Mouse (Mus musculus) skeletal muscle tissue, adult 2 months (tissue): ENCODE measurements at regions not wholly inside any gene's neighbourhood (a gene's known extent, or its start where the extent isn't known, plus 50 kb on each side); places are given as distances from the start of the nearest gene placed in this dataset.

ENCODE experiments used
- DNase-seq: peaks from one replicate; pipeline ENCODE4 v3.0.0-alpha.2; 2012; ENCODE audit warnings: low read depth, low spot score

DNA sequence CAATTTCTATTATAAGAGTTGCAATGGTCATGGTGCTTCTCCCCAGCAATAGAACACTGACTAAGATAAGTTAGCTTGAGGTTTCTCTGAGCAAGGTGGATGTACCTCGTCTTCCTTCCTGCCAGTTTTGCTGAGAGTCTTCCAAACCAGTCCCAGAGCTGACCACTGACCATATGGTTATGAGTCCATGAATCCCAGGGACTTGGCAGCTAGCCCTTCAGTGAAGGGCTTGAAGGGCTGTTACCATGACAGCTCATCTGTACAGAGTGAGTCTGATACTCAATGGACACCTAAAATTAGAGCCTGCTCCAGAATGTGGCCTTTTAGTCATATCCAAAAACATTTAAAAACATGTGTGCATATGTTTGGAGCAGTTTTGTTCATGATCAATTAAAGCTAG is 297.5 kb upstream of the Thsd7b start:
- DNase-seq: no peak

DNA sequence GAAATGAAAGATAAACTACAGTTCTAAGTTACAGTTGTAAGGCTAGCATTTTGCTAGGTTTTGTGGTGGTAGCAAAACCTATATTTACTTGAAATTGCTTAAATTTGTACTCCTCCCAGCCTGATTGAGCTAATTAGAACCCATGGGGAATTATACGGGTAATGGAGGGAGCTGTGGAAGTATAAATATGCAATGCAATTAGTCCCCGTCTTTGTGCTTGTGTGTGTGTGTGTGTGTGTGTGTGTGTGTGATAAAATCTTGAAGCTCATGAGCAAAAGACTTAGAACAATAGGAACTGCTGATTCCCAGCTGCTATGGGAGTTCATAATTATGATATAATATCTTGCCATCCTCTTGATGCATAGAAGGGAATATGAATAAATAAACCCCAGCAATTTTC is 321.7 kb upstream of the Thsd7b start:
- DNase-seq: no peak

DNA sequence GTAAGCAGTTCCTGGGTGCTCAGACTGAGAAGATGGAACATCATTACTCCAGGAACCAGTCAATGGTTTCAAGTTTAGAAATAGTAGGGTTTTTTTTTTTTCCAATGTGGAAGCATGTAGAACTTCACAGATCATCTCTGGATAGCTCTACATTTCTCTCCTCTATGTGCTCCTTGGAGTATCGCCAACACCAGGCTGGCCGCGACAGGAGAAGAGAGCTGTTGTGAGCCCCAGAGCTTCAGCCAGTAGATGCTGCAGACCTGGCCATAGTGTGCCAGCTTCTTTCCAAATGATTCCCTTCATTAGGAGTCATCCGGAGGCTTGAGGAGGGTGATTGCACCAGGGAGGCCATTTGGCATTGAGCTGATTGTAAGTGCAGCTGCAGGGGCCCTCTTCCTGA is 322.6 kb upstream of the Thsd7b start:
- no peak for DNase-seq

DNA sequence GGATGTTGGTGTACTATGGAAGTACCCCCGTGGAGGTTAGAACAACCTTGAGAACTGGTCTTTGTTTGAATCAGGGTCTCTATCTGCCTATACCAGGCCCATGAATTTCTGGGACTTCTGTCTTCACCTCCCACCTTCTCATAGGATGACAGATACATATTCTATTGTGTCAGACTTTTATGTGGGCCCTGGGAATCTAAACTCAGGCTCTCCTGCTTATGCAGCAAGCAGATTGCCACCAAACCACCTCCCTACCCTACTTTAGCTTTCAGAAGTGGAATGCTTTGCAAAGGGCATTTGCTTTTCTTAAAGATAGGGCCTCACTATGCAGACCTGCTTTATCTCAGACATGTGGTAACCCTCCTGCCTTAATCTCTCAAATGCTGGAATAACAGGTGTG is 322.7 kb upstream of the Cxcr4 start:
- DNase-seq: no peak

DNA sequence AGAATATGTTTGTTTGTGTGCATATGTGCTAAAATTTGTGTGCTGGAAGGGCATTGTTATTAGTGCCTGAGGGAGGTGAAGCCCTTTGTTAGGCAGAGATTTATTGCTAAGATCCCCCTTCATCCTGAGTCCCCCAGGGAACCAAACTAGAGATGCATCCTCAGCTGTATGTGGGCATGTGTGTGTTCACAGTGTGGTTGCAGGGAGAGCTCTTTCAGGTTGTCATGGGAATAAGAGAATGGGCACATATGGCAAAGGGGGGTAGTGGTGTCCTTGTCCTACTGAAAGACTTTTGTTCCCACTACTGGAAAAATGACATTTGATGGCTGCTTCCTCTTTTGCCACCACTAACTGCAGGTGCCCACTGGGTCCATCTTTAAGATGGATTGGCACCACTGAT is 320.4 kb upstream of the Cxcr4 start:
- no peak for DNase-seq

DNA sequence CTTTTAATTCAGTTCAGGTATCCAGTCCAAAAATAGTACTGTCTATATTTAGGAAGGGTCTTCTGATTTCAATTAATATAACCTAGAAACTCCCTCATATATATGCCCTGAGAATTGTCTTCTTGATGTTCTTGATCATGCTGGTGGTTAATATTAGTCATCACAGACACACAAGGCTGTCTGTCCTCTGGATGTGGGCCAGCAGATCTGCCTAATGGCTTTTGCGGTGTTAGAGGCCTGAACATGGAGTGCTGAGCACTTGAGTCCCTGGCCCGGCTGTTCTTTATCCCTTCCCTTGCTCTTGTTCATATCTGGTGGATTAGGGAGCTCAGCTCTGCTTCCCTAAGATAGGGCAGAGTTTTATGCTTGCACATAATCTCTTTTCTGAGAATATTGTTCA is 315.5 kb upstream of the Cxcr4 start:
- no peak for DNase-seq

DNA sequence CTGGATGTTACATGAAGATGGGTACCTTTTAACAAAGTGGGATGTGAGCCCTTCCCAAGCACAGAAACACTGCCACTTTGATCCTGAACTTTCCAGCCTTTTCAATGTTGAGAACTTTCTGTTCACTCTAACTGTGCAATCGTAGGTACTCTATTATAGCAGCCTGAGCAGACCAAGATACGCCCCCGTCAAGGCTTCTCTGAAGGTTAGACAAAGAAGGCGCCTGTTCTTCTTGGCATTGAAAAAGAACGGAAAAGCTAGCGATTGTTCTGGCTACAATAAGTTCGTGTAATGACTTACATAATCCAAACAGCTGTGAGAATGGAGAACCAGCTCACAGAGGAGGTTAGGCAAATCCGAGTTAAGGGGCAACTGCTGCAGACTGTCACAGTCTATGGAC is 305.9 kb upstream of the Cxcr4 start:
- peak; percentile 3 for DNase-seq

DNA sequence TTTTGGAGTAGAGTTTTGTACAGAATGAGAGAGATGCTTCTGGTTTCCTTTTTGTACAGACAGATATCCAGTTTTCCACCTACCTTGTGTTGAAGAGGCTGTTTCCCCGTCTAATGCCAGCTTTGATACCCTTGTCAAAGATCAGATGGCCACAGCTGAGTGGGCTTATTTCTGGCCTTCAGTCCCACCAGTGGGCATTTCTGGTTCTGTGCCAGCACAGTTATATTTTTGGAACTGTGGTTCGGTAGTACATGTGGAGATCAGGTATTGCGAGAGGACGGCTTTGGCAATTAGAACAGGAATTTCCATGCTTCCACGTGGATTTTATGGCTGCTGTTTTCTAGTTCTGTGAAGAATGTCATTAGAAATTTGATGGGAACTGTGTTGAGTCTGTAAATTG is 302.5 kb upstream of the Cxcr4 start:
- no peak for DNase-seq

DNA sequence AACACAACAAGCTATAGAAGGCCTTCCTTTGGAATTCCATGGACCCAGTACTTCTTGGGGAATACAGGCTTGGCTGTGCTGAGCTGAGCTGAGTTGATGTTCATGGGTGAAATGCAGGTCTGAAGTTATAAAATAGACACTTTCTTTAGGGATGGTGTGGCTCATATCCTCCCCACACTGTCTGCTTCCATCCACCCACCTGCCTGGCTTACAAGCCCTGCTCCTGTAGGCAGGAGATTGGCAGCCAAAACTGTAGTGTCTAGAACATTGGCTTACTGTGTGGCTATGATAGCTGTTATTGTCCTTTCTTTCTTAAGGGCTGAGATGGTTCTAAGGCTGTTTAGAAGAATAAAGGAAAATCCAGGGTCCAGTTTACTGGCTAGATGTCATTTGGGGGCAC is 286.2 kb upstream of the Cxcr4 start:
- no peak for DNase-seq

DNA sequence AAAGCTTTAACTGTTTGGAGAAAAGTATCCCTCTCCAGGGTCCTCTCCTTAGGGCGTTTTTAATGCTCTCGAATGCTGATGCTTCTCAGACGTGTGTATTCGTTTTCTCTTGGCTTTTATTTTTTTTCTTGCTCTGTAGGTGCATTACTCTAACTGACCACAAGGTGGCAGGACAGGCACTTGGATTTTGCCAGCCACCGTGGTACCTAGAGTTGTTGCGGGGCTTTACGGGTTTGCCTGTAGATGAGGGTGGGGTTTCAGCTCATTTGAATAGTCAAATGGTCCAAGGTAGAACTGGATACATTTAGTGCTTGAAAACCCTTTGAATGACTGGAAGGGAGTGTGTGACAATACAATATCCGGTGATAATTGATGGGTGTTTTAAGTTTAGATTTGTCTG is 283.2 kb upstream of the Cxcr4 start:
- peak; percentile 9 for DNase-seq

DNA sequence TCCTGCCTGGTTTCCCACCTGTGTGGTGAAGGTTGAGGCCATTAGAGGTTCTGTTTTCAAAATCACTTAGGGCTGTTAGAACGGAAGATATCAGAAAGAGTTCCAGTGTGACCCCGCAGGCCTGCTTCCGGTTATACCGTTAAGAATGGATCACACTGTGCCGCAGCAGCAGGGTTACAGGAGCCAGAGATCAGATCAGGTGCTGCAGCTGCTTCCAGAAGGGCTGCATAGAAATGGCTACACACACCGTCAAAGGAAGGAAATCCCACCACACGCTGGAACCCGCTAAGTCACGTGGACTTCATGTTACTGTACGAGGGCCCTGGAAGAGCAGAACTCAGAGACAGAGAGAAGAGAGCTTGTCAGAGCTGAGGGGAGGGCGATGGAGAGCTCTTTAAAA is 282.1 kb upstream of the Cxcr4 start:
- no peak for DNase-seq

DNA sequence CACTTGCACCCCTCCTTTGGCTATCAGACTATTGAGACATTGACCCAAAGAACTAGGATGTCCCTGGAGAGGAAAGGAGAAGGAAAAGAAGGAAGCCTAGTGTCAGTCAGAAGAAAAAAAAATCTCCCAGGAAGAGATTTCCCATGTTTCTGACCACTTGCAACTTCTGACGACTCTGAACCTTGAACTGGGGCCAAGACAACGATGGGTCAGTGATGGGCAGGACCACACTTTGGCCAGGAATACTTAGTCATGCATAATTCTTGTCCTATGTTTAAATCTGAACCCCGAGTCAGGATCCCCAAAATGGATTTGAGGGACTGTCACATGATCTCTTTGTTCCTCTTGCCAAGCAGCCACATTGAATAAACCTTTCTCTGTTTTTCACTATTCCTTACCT is 276.7 kb upstream of the Cxcr4 start:
- DNase-seq: no peak

DNA sequence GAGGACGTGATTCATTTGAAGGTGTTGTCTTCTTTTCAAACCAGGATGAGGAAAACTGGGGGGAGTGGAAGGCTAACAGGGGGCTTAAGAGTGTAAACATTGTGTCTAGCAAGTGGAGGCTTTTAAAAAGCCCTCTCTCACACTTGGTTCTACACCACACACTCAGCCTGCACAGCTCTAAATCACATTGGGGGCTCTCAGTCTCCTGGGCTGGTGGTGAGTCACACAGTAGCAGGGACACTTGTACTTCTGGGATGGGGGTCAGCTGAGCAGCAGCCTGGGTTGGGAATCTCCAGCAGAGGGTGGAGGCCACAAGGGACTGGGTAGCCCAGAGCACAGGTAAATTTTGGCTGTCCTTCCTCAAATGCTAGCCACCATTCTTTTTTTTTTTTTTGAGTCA is 268.4 kb upstream of the Cxcr4 start:
- no peak for DNase-seq

DNA sequence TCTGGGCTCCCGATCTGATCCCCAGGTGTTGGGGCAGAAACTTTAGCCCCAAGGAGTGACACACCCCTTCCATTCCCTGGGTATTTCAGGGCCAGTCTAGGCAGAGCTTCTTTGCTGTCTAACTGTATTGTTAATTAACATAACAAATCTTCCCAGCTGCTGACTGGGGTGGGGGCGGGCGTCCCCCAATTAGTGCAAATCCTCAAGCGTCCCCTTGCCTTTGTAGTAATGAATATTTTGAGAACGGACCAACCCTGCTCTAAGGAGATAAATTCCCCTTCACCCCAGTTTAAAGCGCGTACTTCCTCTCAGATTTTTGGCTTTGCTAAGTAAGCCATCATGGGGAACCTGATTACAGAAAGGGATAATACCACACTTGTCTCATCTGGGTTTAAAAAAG is 268.0 kb upstream of the Cxcr4 start:
- no peak for DNase-seq

DNA sequence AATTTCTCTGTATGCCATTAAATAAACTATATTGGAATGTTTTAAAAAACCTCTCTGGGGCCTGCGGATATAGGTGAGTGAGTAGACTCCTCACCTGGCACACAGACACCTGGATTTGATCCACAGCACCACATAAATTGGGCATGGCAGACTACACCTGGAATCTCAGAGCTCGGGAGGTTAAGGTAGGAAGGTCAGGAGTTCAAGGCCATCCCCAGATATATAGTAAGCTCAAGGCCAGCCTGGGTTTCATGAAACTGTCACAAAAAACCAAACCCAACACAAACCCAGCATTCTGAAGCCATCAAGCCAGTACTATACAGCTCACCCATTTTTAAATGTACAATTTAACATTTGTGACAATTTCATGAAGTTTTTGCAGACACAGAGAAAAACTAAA is 266.6 kb upstream of the Cxcr4 start:
- no peak for DNase-seq

DNA sequence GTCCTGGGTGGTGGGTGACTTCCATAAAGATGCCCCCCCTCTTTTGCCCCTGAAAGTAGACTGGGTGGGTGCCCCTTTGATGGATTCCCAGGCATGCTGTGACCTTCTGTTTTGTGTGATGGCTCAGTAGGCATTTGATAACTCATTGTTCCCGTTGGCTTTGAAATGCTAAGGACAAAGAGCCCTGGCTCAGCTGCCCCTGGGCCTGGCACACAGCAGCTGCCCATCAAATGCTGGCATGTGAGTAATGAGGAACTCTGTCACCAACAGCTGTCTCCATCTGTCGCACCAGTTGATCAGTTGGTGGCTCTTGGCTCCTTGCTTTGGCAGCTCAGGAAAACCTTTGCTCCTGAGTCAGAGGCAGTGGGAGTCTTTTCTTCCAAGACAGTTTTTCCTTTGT is 264.8 kb upstream of the Cxcr4 start:
- DNase-seq: no peak

DNA sequence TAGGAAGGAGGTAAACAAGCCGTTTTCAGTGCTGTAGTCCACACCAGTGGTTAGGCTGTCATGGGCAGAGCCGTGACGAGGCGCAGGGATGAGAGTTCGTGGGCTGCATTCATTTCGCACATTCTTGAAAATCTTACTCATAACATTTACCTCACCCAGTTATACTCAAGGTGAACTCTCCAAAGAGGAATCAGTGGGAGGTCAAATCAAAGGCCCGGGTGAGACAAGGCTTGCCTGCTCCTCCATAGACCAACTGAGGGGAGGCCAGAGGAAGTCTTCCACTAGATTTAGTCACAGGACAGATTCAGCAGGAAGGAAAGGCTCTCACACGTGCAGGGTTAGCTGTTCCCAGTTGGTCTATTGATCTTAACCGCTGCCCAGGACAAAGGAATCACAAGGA is 262.6 kb upstream of the Cxcr4 start:
- no peak for DNase-seq

DNA sequence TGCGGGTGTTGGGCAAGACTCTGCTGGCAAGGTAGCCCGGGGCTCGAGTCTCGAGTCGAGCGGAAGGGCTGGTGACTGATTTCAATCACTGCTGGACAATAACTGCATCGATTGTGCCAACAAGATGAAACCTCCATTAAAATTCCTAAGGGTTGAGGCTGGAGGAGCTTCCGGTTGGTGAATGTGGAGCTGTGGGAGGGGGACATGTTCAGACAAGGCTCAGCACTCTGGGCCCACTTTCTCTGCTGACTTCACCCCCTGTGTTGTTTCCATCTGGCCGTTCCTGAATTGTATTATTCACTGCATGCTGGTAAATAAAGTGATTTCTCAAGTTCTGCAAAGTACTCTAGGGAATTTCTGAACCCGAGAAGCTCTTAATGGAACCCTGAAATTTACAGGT is 261.2 kb upstream of the Cxcr4 start:
- DNase-seq: no peak

DNA sequence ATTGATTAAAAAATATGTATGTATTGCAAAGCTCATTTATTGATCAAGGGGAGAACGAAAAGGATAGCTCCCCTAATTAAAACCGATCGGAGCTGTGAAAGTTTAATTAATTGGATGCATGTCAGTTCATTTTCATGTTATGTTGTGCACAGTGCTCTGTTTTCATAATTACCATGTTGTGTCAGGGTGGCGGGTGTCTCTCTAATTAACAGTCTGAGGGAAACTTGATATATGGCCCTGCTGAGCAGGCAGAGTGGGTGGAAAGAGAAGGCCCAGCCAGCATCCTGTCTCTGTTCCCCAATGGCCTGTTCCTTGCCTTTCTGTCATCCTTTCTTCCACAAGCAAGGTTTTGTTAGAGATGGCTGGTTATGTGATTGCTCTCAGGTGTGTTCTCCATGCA is 245.3 kb upstream of the Cxcr4 start:
- no peak for DNase-seq

DNA sequence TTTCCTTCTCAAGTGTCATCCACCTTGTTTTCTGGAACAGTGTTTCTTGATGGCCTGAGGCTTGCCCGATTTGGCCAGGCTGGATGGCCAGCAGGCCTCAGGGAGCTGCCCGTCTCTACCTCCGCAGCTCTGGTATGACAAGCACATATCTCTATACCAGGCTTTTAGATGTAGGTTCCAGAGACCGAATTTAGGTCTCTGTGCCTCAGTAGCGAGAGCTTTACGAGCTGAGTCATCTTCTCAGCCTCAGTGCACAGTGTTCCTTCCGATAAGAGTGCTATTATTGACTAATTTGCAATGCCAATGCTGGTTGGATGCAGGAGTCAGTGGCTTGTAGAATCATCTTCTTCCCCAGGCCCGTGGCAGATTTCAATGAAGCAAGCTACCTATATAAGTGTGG is 243.4 kb upstream of the Cxcr4 start:
- no peak for DNase-seq

DNA sequence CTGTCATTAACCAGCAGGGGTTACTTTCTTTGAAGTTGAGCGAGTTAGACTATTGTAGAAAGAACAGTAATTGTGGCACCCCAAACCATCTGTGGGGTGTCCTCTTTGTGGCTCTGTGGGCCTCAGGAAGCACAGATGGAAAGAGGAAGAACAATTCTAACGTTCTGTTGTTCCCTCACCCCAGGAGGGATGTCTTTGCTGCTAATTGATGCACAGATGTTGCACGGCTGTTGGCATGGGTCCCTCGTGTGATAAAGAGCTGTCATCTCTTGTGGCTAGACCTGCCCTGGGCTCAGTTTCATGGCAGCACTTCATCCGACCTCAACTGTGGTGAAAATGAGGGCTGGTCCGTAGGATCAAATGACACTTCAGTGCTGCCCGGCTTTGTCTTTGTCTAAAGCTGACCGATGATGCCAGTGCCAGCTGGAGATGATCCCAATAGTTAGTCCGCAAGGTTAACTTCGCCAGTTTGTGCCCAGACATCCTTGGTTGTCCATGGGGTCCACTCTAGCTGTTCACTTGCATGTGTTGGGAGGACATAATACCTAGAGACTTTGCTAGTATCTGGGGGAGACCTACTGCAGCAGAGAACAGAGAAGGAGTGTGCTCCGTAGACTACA is 241.1 kb upstream of the Cxcr4 start:
- DNase-seq: no peak

DNA sequence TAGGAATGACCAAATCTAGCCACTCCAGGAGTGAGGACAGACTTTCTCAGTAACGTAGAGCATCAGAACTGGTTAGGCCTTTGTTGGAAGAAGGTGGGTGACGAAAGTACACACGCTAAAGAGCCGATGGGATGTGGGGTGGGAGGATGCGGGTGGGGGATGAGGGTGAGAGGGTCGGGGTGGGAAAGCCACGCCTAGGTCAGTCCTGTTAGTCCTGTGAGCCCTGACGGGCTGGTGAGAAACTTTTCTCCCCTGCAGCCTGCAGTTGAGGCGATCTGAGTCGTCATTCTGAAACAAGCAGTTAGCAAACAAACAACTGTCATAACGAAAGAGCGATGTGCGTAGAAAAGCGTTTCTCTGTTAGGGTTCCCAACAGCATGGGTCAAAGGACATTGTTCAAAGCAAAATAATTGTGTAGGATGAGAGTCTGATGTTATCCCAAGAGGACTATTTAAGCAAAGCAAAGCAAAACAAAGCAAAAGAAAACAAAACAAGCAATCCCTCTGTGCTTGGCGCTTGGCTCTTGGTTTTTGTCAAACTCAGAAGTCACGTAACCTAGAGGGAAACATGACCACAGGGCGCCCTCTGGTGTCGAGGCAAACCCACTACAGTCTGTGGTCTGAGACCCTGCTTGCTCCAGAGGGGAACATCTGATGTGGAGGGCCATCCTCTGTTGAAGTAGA is 240.2 kb upstream of the Cxcr4 start:
- peak; percentile 53 for DNase-seq

DNA sequence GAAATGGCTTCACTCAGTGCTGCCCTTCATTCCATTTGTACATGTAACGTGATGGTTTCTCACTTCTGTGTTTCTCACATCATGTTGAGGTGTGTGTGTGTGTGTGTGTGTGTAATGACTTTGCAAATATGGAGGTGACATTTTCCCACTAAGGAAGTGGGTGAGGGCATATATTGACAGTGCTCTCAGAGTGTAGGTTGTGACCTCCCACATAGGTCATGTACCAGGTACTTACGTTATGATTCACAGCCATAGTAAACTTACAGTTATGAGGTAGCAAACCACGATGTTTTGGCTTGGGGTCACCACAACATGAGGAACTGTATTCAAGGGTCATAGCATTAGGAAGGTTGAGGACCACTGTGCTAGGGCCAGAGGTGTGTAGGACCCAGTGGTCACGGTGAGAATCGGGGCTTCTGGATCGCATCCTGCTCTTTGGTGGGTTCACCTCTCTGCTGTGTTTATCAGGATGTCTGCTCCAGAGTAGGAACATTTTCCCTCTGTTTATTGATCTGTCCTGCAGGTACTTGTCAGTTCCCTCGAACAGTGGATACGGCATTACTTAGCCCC is 238.7 kb upstream of the Cxcr4 start:
- no peak for DNase-seq

DNA sequence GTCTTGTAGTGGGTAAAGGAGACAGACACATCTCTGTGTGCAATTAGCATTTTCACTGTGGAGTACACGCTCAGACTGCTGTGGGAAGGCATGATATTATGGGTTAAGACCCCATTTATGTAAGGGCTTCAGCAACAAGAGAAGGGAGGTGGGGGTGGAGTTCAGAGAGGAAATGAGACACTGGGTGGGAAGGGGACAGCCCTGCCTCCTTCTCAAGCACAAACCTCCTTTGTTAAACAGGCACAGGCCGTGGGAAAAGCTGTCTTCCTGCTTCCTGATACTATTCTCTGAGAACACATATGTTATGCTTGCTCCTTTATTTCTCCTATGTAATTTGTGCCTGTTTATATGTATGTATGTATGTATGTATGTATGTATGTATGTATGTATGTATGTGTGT is 237.4 kb upstream of the Cxcr4 start:
- DNase-seq: no peak
